Mouse (Mus musculus) limb, embryonic 10.5 days (tissue): ENCODE measurements around the gene Tnxb. TPM values are rescaled to one million over a fixed set of nuclear protein-coding genes. Genes with fewer than 3 reads are reported as not detected.

Experiments
- DNase-seq: peaks from one replicate; pipeline ENCODE4 v3.0.0-alpha.2; 2017; ENCODE audit warnings: low spot score
- H3K27ac ChIP-seq: fragments of 300-500 bp; sonication (generic); 2 replicates; pipeline ENCODE4 v1.5.1; 2016; ENCODE audit warnings: mild to moderate bottlenecking
- H3K27me3 ChIP-seq: fragments of 300-500 bp; sonication (generic); 2 replicates; pipeline ENCODE4 v1.6.1; 2016; ENCODE audit warnings: low read depth, mild to moderate bottlenecking; ENCODE audit not compliant: poor library complexity, severe bottlenecking
- H3K36me3 ChIP-seq: fragments of 300-500 bp; sonication (generic); 2 replicates; pipeline ENCODE4 v1.6.1; 2016; ENCODE audit warnings: mild to moderate bottlenecking, moderate library complexity
- H3K4me1 ChIP-seq: fragments of 300-500 bp; sonication (generic); 2 replicates; pipeline ENCODE4 v1.6.1; 2016
- H3K4me3 ChIP-seq: fragments of 300-500 bp; sonication (generic); 2 replicates; pipeline ENCODE4 v1.5.1; 2016; ENCODE audit warnings: mild to moderate bottlenecking, moderate library complexity
- H3K9me3 ChIP-seq: fragments of 300-500 bp; sonication (generic); replicated peaks from 2 replicates; pipeline ENCODE4 v1.6.1; 2016; ENCODE audit warnings: mild to moderate bottlenecking
- WGBS: fragments of 180-500 bp; shearing (Covaris S2); methylation state at CpG from one replicate; pipeline ENCODE4 v1.1.7; 2016; 5-methylcytosine and 5-hydroxymethylcytosine counted together
- polyA plus RNA-seq: library from polyadenylated mRNA; unstranded; fragments of >200 nt; fragmentation: Nextera tagmentation; extraction: Ambion mirVana; gene quantifications from 2 replicates; pipeline ENCODE4 v1.2.1, GENCODE M21; 2016

Tnxb gene
- polyA plus RNA-seq, 1 experiment from 2014 or later = not detected

GRCm38 (mm10) chr17:34671151-34672066 lies 1.1 kb downstream of the Tnxb start:
- H3K4me1 ChIP-seq = peaks cover 19% of the 10 kb centered on the region
- WGBS = 10% methylated on average over 93 of the region's 93 CpGs
- H3K9me3 ChIP-seq = no peaks in the 10 kb centered on the region
- no peaks in the 10 kb centered on the region for H3K36me3 ChIP-seq
- H3K27ac ChIP-seq = 0 out of 2 replicates have a peak overlapping the region, but pooled peaks have one; percentile 30
- H3K4me3 ChIP-seq = peak overlapping the region; percentile 48
- peak; percentile 73 for DNase-seq
- H3K27me3 ChIP-seq = peaks cover 84% of the 10 kb centered on the region

GRCm38 (mm10) chr17:34672246-34672792 lies 2.0 kb downstream of the Tnxb start:
- H3K9me3 ChIP-seq = no peaks in the 10 kb centered on the region
- peaks cover 19% of the 10 kb centered on the region for H3K4me1 ChIP-seq
- 36% methylated on average over 49 of the region's 49 CpGs for WGBS
- peak overlapping the region; percentile 48 for H3K4me3 ChIP-seq
- no peak overlapping the region for H3K27ac ChIP-seq
- peak; percentile 49 for DNase-seq
- H3K36me3 ChIP-seq = no peaks in the 10 kb centered on the region
- peaks cover 91% of the 10 kb centered on the region for H3K27me3 ChIP-seq

- no peak for DNase-seq
- Histone ChIP-seq H3K4me3 (no peak overlapping the region), H3K27ac (no peak overlapping the region), H3K4me1 (peaks cover 19% of the 10 kb centered on the region), H3K9me3 (no peaks in the 10 kb centered on the region), H3K27me3 (peaks cover 95% of the 10 kb centered on the region), H3K36me3 (no peaks in the 10 kb centered on the region)
- WGBS = 88% methylated on average over 7 of the region's 7 CpGs
Observed at GRCm38 (mm10) chr17:34673139-34673538, 2.8 kb downstream of the Tnxb start.

- WGBS = 69% methylated on average over 11 of the region's 11 CpGs
- H3K27me3 ChIP-seq = peaks cover 98% of the 10 kb centered on the region
Observed at GRCm38 (mm10) chr17:34674524-34675204, 4.3 kb downstream of the Tnxb start.

GRCm38 (mm10) chr17:34675205-34676092 lies 5.1 kb downstream of the Tnxb start:
- H3K36me3 ChIP-seq = no peaks in the 10 kb centered on the region
- no peak overlapping the region for H3K4me3 ChIP-seq
- peaks cover 98% of the 10 kb centered on the region for H3K27me3 ChIP-seq
- H3K9me3 ChIP-seq = no peaks in the 10 kb centered on the region
- H3K4me1 ChIP-seq = peaks cover 22% of the 10 kb centered on the region
- DNase-seq = no peak
- 75% methylated on average over 13 of the region's 13 CpGs for WGBS
- H3K27ac ChIP-seq = no peak overlapping the region

More at GRCm38 (mm10) chr17:34674524-34675204, 4.3 kb downstream of the Tnxb start:
- H3K27ac ChIP-seq = no peak overlapping the region
- peaks cover 19% of the 10 kb centered on the region for H3K4me1 ChIP-seq
- H3K36me3 ChIP-seq = no peaks in the 10 kb centered on the region
- DNase-seq = no peak
- H3K9me3 ChIP-seq = no peaks in the 10 kb centered on the region
- H3K4me3 ChIP-seq = no peak overlapping the region

GRCm38 (mm10) chr17:34676093-34676460 lies 5.7 kb downstream of the Tnxb start:
- peaks cover 19% of the 10 kb centered on the region for H3K4me1 ChIP-seq
- 80% methylated on average over 6 of the region's 6 CpGs for WGBS
- H3K27me3 ChIP-seq = peaks cover 98% of the 10 kb centered on the region
- no peaks in the 10 kb centered on the region for H3K9me3 ChIP-seq
- H3K27ac ChIP-seq = no peak overlapping the region
- no peak for DNase-seq
- H3K4me3 ChIP-seq = no peak overlapping the region
- no peaks in the 10 kb centered on the region for H3K36me3 ChIP-seq

- Histone ChIP-seq H3K4me1 (peaks cover 13% of the 10 kb centered on the region), H3K27ac (no peak overlapping the region), H3K9me3 (no peaks in the 10 kb centered on the region), H3K36me3 (no peaks in the 10 kb centered on the region), H3K4me3 (no peak overlapping the region), H3K27me3 (peaks cover 98% of the 10 kb centered on the region)
- 80% methylated on average over 12 of the region's 12 CpGs for WGBS
- no peak for DNase-seq
Observed at GRCm38 (mm10) chr17:34676671-34677070, 6.3 kb downstream of the Tnxb start.

- no peaks in the 10 kb centered on the region for H3K36me3 ChIP-seq
- no peak overlapping the region for H3K4me3 ChIP-seq
- H3K4me1 ChIP-seq = peaks cover 12% of the 10 kb centered on the region
- no peak overlapping the region for H3K27ac ChIP-seq
- no peaks in the 10 kb centered on the region for H3K9me3 ChIP-seq
- DNase-seq = no peak
- peaks cover 70% of the 10 kb centered on the region for H3K27me3 ChIP-seq
- WGBS = 85% methylated on average over 26 of the region's 26 CpGs
Observed at GRCm38 (mm10) chr17:34680191-34680590, 9.9 kb downstream of the Tnxb start.

- WGBS = 79% methylated on average over 4 of the region's 4 CpGs
- no peak for DNase-seq
- H3K27me3 ChIP-seq = peaks cover 66% of the 10 kb centered on the region
Observed at GRCm38 (mm10) chr17:34680621-34681020, 10.3 kb downstream of the Tnxb start.

GRCm38 (mm10) chr17:34681132-34681571 lies 10.8 kb downstream of the Tnxb start:
- Histone ChIP-seq H3K36me3 (no peaks in the 10 kb centered on the region), H3K4me1 (peaks cover 15% of the 10 kb centered on the region), H3K4me3 (no peak overlapping the region), H3K27ac (no peak overlapping the region), H3K9me3 (no peaks in the 10 kb centered on the region), H3K27me3 (peaks cover 60% of the 10 kb centered on the region)
- DNase-seq = no peak
- 77% methylated on average over 17 of the region's 17 CpGs for WGBS

More at GRCm38 (mm10) chr17:34680621-34681020, 10.3 kb downstream of the Tnxb start:
- Histone ChIP-seq H3K9me3 (no peaks in the 10 kb centered on the region), H3K36me3 (no peaks in the 10 kb centered on the region), H3K4me3 (no peak overlapping the region), H3K27ac (no peak overlapping the region), H3K4me1 (peaks cover 12% of the 10 kb centered on the region)

GRCm38 (mm10) chr17:34681881-34682536 lies 11.7 kb downstream of the Tnxb start:
- Histone ChIP-seq H3K9me3 (no peaks in the 10 kb centered on the region), H3K4me3 (no peak overlapping the region), H3K4me1 (peaks cover 15% of the 10 kb centered on the region), H3K27ac (no peak overlapping the region), H3K27me3 (peaks cover 54% of the 10 kb centered on the region), H3K36me3 (no peaks in the 10 kb centered on the region)
- no peak for DNase-seq
- 75% methylated on average over 11 of the region's 11 CpGs for WGBS

GRCm38 (mm10) chr17:34683179-34683578 lies 12.8 kb downstream of the Tnxb start:
- no peak for DNase-seq

More at GRCm38 (mm10) chr17:34683179-34683578, 12.8 kb downstream of the Tnxb start:
- H3K4me1 ChIP-seq = peaks cover 15% of the 10 kb centered on the region
- 80% methylated on average over 8 of the region's 8 CpGs for WGBS
- no peaks in the 10 kb centered on the region for H3K9me3 ChIP-seq
- H3K27ac ChIP-seq = no peak overlapping the region
- H3K27me3 ChIP-seq = peaks cover 42% of the 10 kb centered on the region
- H3K36me3 ChIP-seq = no peaks in the 10 kb centered on the region
- H3K4me3 ChIP-seq = no peak overlapping the region
